Mouse (Mus musculus) small intestine, adult 2 months (tissue): ENCODE measurements at regions not wholly inside any gene's neighbourhood (a gene's known extent, or its start where the extent isn't known, plus 50 kb on each side); places are given as distances from the start of the nearest gene placed in this dataset.

Experiments
- CTCF ChIP-seq: fragments of 200-500 bp; IDR thresholded peaks from 2 replicates; pipeline ENCODE4 v1.5.1; 2012; ENCODE audit warnings: low read depth, mild to moderate bottlenecking, control low read depth, inconsistent platforms, low read length, moderate library complexity, mixed read lengths; ENCODE audit not compliant: insufficient replicate concordance, insufficient read length; ENCODE audit errors: extremely low read depth
- POLR2A ChIP-seq: fragments of 200-500 bp; IDR thresholded peaks from 2 replicates; pipeline ENCODE4 v1.6.1; 2012; ENCODE audit warnings: low read depth, mild to moderate bottlenecking, control low read depth, inconsistent platforms, low read length, moderate library complexity

DNA sequence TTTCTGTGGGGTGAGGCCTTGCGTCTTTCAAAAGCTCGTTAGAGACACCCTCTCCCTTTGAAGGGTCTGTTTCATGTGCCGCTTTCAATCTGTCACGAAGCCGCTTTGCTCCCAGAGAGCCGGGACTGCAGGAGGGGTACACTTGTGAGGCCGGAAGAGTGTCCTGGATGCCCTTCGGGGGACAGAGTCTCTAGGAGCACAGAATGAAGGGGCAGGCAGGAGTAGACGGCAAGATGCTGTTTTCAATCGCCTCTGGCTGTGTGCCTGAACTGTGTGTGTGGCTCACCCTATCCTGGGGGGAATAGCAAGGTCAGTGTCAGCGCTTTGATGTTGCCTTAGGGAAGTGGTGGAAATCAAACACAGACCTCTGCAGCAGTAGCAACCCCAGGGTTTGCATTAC, 174.7 kb downstream of the Gadd45g start:
- TF ChIP-seq CTCF (no peak), POLR2A (no peak)
